Mouse (Mus musculus) stomach, postnatal 0 days (tissue): ENCODE measurements at regions not wholly inside any gene's neighbourhood (a gene's known extent, or its start where the extent isn't known, plus 50 kb on each side); places are given as distances from the start of the nearest gene placed in this dataset.

Experiments used
- CTCF ChIP-seq: IDR thresholded peaks from 2 replicates; pipeline ENCODE4 v1.5.1; 2016; ENCODE audit warnings: antibody characterized with exemption, low read depth, mild to moderate bottlenecking, moderate library complexity
- EP300 ChIP-seq: optimal IDR thresholded peaks from 2 replicates; pipeline ENCODE3; 2016; ENCODE audit warnings: antibody characterized with exemption

DNA sequence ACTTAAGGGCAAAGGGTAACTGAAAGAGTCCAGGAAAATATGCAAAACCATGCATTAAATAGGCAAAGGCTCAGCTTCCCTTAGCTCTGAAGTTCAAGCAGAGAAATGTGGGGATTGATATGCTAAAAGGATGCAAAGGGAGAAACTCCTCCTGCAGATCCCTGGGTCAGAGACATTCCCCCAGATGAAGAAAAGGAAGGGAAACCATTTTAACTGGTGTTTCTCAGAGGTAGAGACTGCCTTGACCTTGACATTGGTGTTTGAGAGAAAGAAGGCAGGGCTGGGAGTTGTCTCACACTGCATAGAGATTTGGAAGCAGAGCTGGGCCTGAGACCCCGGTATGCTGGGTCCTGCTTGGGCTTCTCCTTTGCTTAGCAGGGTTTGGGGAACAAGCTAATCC lies 155.8 kb upstream of the 4930535I16Rik start:
- no peak for TF ChIP-seq CTCF
- TF ChIP-seq EP300 = no peak
